Mouse (Mus musculus): ENCODE measurements at regions not wholly inside any gene's neighbourhood (a gene's known extent, or its start where the extent isn't known, plus 50 kb on each side); places are given as distances from the start of the nearest gene placed in this dataset.

- 19% methylated on average over 11 of the region's 11 CpGs for WGBS
- TF ChIP-seq POLR2A (IDR thresholded peaks at IDR 0.05; ENCODE audit: borderline replicate concordance, extremely low read depth, low read depth, low read length) (no peak), CTCF (IDR thresholded peaks at IDR 0.05; ENCODE audit: insufficient read depth, low read length) (no peak)
- Histone ChIP-seq H3K4me1 (ENCODE audit: control insufficient read depth, insufficient read depth, low read length) (peaks cover 5% of the 10 kb centered on the region), H3K4me3 (replicated peaks; ENCODE audit: extremely low read depth, low read depth, low read length) (no peak overlapping the region)
- no peak for DNase-seq
These were observed 137.3 kb downstream of the Rpl14 start for GRCm38 (mm10) chr9:120708507-120708906.

GRCm38 (mm10) chr9:120709146-120709655 lies 138.0 kb downstream of the Rpl14 start:
- DNase-seq = no peak
- no peak for TF ChIP-seq POLR2A (IDR thresholded peaks at IDR 0.05; ENCODE audit: borderline replicate concordance, extremely low read depth, low read depth, low read length)
- no peak for TF ChIP-seq CTCF (IDR thresholded peaks at IDR 0.05; ENCODE audit: insufficient read depth, low read length)
- WGBS = 58% methylated on average over 10 of the region's 10 CpGs

GRCm38 (mm10) chr9:120712987-120713386 lies 141.7 kb downstream of the Rpl14 start:
- no peak for DNase-seq
- H3K4me3 ChIP-seq (replicated peaks; ENCODE audit: extremely low read depth, low read depth, low read length) = no peak overlapping the region
- H3K4me1 ChIP-seq (ENCODE audit: control insufficient read depth, insufficient read depth, low read length) = peaks cover 4% of the 10 kb centered on the region
- WGBS = 98% methylated on average over 2 of the region's 2 CpGs
- TF ChIP-seq POLR2A (IDR thresholded peaks at IDR 0.05; ENCODE audit: borderline replicate concordance, extremely low read depth, low read depth, low read length) (no peak), CTCF (IDR thresholded peaks at IDR 0.05; ENCODE audit: insufficient read depth, low read length) (no peak)

More at GRCm38 (mm10) chr9:120709146-120709655, 138.0 kb downstream of the Rpl14 start:
- peaks cover 4% of the 10 kb centered on the region for H3K4me1 ChIP-seq (ENCODE audit: control insufficient read depth, insufficient read depth, low read length)
- no peak overlapping the region for H3K4me3 ChIP-seq (replicated peaks; ENCODE audit: extremely low read depth, low read depth, low read length)

GRCm38 (mm10) chr9:120715665-120716121 lies 144.4 kb downstream of the Rpl14 start:
- H3K4me3 ChIP-seq (replicated peaks; ENCODE audit: extremely low read depth, low read depth, low read length) = no peak overlapping the region
- 68% methylated on average over 7 of the region's 7 CpGs for WGBS
- no peak for TF ChIP-seq POLR2A (IDR thresholded peaks at IDR 0.05; ENCODE audit: borderline replicate concordance, extremely low read depth, low read depth, low read length)
- TF ChIP-seq CTCF (IDR thresholded peaks at IDR 0.05; ENCODE audit: insufficient read depth, low read length) = no peak
- H3K4me1 ChIP-seq (ENCODE audit: control insufficient read depth, insufficient read depth, low read length) = no peaks in the 10 kb centered on the region
- DNase-seq = no peak

- DNase-seq = no peak
- Histone ChIP-seq H3K4me3 (replicated peaks; ENCODE audit: extremely low read depth, low read depth, low read length) (no peak overlapping the region), H3K4me1 (ENCODE audit: control insufficient read depth, insufficient read depth, low read length) (no peaks in the 10 kb centered on the region)
- TF ChIP-seq CTCF (IDR thresholded peaks at IDR 0.05; ENCODE audit: insufficient read depth, low read length) = no peak
- TF ChIP-seq POLR2A (IDR thresholded peaks at IDR 0.05; ENCODE audit: borderline replicate concordance, extremely low read depth, low read depth, low read length) = no peak
- WGBS = 70% methylated on average over 3 of the region's 3 CpGs
These were observed 147.6 kb downstream of the Rpl14 start for GRCm38 (mm10) chr9:120718812-120719211.

- no peak for DNase-seq
- no peak for TF ChIP-seq CTCF (IDR thresholded peaks at IDR 0.05; ENCODE audit: insufficient read depth, low read length)
- TF ChIP-seq POLR2A (IDR thresholded peaks at IDR 0.05; ENCODE audit: borderline replicate concordance, extremely low read depth, low read depth, low read length) = no peak
- H3K4me3 ChIP-seq (replicated peaks; ENCODE audit: extremely low read depth, low read depth, low read length) = no peak overlapping the region
- WGBS = 87% methylated on average over 9 of the region's 9 CpGs
- H3K4me1 ChIP-seq (ENCODE audit: control insufficient read depth, insufficient read depth, low read length) = no peaks in the 10 kb centered on the region
These were observed 150.3 kb downstream of the Rpl14 start for GRCm38 (mm10) chr9:120721451-120722123.

- no peak for TF ChIP-seq POLR2A (IDR thresholded peaks at IDR 0.05; ENCODE audit: borderline replicate concordance, extremely low read depth, low read depth, low read length)
- TF ChIP-seq CTCF (IDR thresholded peaks at IDR 0.05; ENCODE audit: insufficient read depth, low read length) = no peak
- H3K4me3 ChIP-seq (replicated peaks; ENCODE audit: extremely low read depth, low read depth, low read length) = no peak overlapping the region
- no peaks in the 10 kb centered on the region for H3K4me1 ChIP-seq (ENCODE audit: control insufficient read depth, insufficient read depth, low read length)
- DNase-seq = no peak
- WGBS = 78% methylated on average over 5 of the region's 5 CpGs
These were observed 151.8 kb downstream of the Rpl14 start for GRCm38 (mm10) chr9:120723026-120723425.

DNA sequence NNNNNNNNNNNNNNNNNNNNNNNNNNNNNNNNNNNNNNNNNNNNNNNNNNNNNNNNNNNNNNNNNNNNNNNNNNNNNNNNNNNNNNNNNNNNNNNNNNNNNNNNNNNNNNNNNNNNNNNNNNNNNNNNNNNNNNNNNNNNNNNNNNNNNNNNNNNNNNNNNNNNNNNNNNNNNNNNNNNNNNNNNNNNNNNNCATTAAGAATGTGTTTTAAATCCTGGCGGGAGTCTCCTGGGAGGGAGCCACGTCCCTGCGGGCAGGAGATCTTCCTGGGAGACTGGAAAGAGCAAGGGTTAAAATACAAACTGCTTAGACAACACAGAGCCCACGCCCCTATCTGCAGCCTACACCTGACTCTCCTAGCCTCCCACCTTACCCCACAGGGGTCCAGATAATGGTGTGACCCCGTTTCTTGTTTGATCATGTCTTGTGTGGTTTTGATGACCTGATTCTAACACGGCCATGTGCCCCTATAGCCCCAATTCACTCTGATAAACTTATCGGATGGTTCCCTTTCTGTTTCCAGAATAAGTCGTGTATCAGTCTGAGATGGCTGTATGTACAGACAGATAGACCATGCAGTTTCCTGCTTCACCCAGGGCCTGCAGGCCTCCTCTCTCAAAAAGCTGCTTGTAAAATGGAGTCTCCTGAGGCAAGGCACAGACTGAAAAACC lies 160.8 kb downstream of the Rpl14 start:
- Histone ChIP-seq H3K4me1 (ENCODE audit: control insufficient read depth, insufficient read depth, low read length) (peaks cover 15% of the 10 kb centered on the region), H3K4me3 (replicated peaks; ENCODE audit: extremely low read depth, low read depth, low read length) (no peak overlapping the region)
- DNase-seq = no peak
- 75% methylated on average over 8 of the region's 8 CpGs for WGBS
- TF ChIP-seq CTCF (IDR thresholded peaks at IDR 0.05; ENCODE audit: insufficient read depth, low read length) (no peak), POLR2A (IDR thresholded peaks at IDR 0.05; ENCODE audit: borderline replicate concordance, extremely low read depth, low read depth, low read length) (no peak)

DNA sequence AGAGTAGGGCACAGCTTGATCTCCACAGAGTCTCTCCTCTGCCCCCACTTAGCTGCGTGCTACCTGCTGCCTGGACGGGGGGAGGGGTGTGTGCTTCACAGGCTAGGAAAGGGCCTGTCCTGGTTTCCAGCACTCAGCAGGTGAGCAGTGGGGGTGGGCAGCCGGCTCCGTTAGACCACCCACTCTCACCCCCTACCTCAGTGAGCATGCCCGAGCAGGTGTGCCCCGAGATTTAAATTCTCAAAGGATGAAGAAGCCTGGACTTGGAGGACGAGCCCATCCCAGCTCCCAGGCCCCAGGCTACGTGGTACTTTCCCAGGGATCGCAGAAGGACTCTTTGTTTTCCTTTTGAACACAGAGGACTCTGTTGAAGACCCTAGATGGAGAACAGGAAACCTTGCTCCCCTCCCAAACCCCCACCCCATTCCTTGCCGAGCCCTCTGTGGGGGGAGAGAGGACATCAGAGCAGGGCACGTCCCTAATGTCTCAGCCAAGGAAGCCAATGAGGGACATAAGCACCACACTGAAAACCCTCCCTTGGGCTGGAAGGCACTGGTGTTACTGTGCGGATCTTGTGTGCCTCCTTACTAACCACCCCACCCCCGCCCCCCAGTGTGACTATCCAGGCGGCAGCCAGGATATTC lies 161.5 kb downstream of the Rpl14 start:
- WGBS = 73% methylated on average over 14 of the region's 14 CpGs
- H3K4me1 ChIP-seq (ENCODE audit: control insufficient read depth, insufficient read depth, low read length) = peaks cover 18% of the 10 kb centered on the region
- TF ChIP-seq CTCF (IDR thresholded peaks at IDR 0.05; ENCODE audit: insufficient read depth, low read length) = no peak
- no peak for TF ChIP-seq POLR2A (IDR thresholded peaks at IDR 0.05; ENCODE audit: borderline replicate concordance, extremely low read depth, low read depth, low read length)
- no peak for DNase-seq
- H3K4me3 ChIP-seq (replicated peaks; ENCODE audit: extremely low read depth, low read depth, low read length) = no peak overlapping the region
